Mouse (Mus musculus): ENCODE results near the gene Pstpip1. TPM values are rescaled to one million over a fixed set of nuclear protein-coding genes. Genes with fewer than 3 reads are reported as not detected.

Pstpip1 gene
- polyA plus RNA-seq, 1 experiment from 2014 or later, result 1.4 TPM

- H3K4me1 ChIP-seq, result peaks cover 16% of the 10 kb centered on the region
- 76% methylated on average over 6 of the region's 6 CpGs for WGBS
- no peak overlapping the region for H3K4me3 ChIP-seq
- H3K9ac ChIP-seq, result no peak overlapping the region
- no peak overlapping the region for H3K27ac ChIP-seq (replicated peaks)
- no peaks in the 10 kb centered on the region for H3K36me3 ChIP-seq
- no peaks in the 10 kb centered on the region for H3K9me3 ChIP-seq
- no peaks in the 10 kb centered on the region for H3K27me3 ChIP-seq (replicated peaks)
- no peak overlapping the region for H3K4me2 ChIP-seq
- no peak for ATAC-seq (ENCODE audit: extremely low read depth, insufficient number of reproducible peaks, low FRiP score, low TSS enrichment)
Measured at GRCm38 (mm10) chr9:56106274-56107072, 16.7 kb downstream of the Pstpip1 start.

- no peaks in the 10 kb centered on the region for H3K36me3 ChIP-seq
- no peaks in the 10 kb centered on the region for H3K9me3 ChIP-seq
- no peak overlapping the region for H3K4me2 ChIP-seq
- no peak for ATAC-seq (ENCODE audit: extremely low read depth, insufficient number of reproducible peaks, low FRiP score, low TSS enrichment)
- H3K27me3 ChIP-seq (replicated peaks), result no peaks in the 10 kb centered on the region
- 53% methylated on average over 6 of the region's 6 CpGs for WGBS
- H3K9ac ChIP-seq, result no peak overlapping the region
- peaks cover 16% of the 10 kb centered on the region for H3K4me1 ChIP-seq
- H3K4me3 ChIP-seq, result no peak overlapping the region
- H3K27ac ChIP-seq (replicated peaks), result no peak overlapping the region
Measured at GRCm38 (mm10) chr9:56107527-56107926, 17.8 kb downstream of the Pstpip1 start.

GRCm38 (mm10) chr9:56108174-56108573 lies 18.4 kb downstream of the Pstpip1 start:
- no peak overlapping the region for H3K4me2 ChIP-seq
- no peak overlapping the region for H3K4me3 ChIP-seq
- no peaks in the 10 kb centered on the region for H3K36me3 ChIP-seq
- no peaks in the 10 kb centered on the region for H3K9me3 ChIP-seq
- H3K4me1 ChIP-seq, result peaks cover 16% of the 10 kb centered on the region
- H3K9ac ChIP-seq, result no peak overlapping the region
- no peaks in the 10 kb centered on the region for H3K27me3 ChIP-seq (replicated peaks)
- 67% methylated on average over 5 of the region's 5 CpGs for WGBS
- H3K27ac ChIP-seq (replicated peaks), result no peak overlapping the region
- ATAC-seq (ENCODE audit: extremely low read depth, insufficient number of reproducible peaks, low FRiP score, low TSS enrichment), result no peak

- H3K9me3 ChIP-seq, result peaks cover 4% of the 10 kb centered on the region
- 71% methylated on average over 5 of the region's 5 CpGs for WGBS
- ATAC-seq (ENCODE audit: extremely low read depth, insufficient number of reproducible peaks, low FRiP score, low TSS enrichment), result no peak
- no peak overlapping the region for H3K4me3 ChIP-seq
- no peak overlapping the region for H3K27ac ChIP-seq (replicated peaks)
- no peaks in the 10 kb centered on the region for H3K27me3 ChIP-seq (replicated peaks)
- no peak overlapping the region for H3K9ac ChIP-seq
- H3K4me2 ChIP-seq, result no peak overlapping the region; the same call in 1 of the 2 replicates
- peaks cover 26% of the 10 kb centered on the region for H3K4me1 ChIP-seq
- H3K36me3 ChIP-seq, result no peaks in the 10 kb centered on the region
Measured at GRCm38 (mm10) chr9:56118091-56118490, 28.3 kb downstream of the Pstpip1 start.

- Histone ChIP-seq H3K9ac (peak overlapping the region; percentile 71), H3K4me1 (peaks cover 30% of the 10 kb centered on the region), H3K9me3 (peaks cover 4% of the 10 kb centered on the region), H3K36me3 (no peaks in the 10 kb centered on the region), H3K4me3 (peak overlapping the region; percentile 47), H3K27me3 (replicated peaks) (no peaks in the 10 kb centered on the region), H3K4me2 (peak overlapping the region; percentile 72), H3K27ac (replicated peaks) (no peak overlapping the region)
- ATAC-seq (ENCODE audit: extremely low read depth, insufficient number of reproducible peaks, low FRiP score, low TSS enrichment), result no peak
- WGBS, result 2% methylated on average over 14 of the region's 14 CpGs
Measured at GRCm38 (mm10) chr9:56118582-56118981, 28.8 kb downstream of the Pstpip1 start.

GRCm38 (mm10) chr9:56119651-56120050 lies 29.9 kb downstream of the Pstpip1 start:
- H3K4me3 ChIP-seq, result no peak overlapping the region
- peaks cover 41% of the 10 kb centered on the region for H3K4me1 ChIP-seq
- H3K27me3 ChIP-seq (replicated peaks), result 0 out of 2 replicates have a peak, but pooled peaks cover 3% of the 10 kb centered on the region
- H3K9me3 ChIP-seq, result peaks cover 4% of the 10 kb centered on the region
- no peak for ATAC-seq (ENCODE audit: extremely low read depth, insufficient number of reproducible peaks, low FRiP score, low TSS enrichment)
- 55% methylated on average over 2 of the region's 2 CpGs for WGBS
- H3K36me3 ChIP-seq, result no peaks in the 10 kb centered on the region
- no peak overlapping the region for H3K27ac ChIP-seq (replicated peaks)
- no peak overlapping the region for H3K9ac ChIP-seq
- H3K4me2 ChIP-seq, result no peak overlapping the region

- no peaks in the 10 kb centered on the region for H3K36me3 ChIP-seq
- 0 out of 2 replicates have a peak, but pooled peaks cover 3% of the 10 kb centered on the region for H3K27me3 ChIP-seq (replicated peaks)
- 21% methylated on average over 7 of the region's 7 CpGs for WGBS
- no peak for ATAC-seq (ENCODE audit: extremely low read depth, insufficient number of reproducible peaks, low FRiP score, low TSS enrichment)
- no peak overlapping the region for H3K4me2 ChIP-seq
- peaks cover 3% of the 10 kb centered on the region for H3K9me3 ChIP-seq
- no peak overlapping the region for H3K9ac ChIP-seq
- no peak overlapping the region for H3K27ac ChIP-seq (replicated peaks)
- no peak overlapping the region for H3K4me3 ChIP-seq
- H3K4me1 ChIP-seq, result peaks cover 49% of the 10 kb centered on the region
Measured at GRCm38 (mm10) chr9:56121097-56121496, 31.3 kb downstream of the Pstpip1 start.

GRCm38 (mm10) chr9:56122973-56123372 lies 33.2 kb downstream of the Pstpip1 start:
- Histone ChIP-seq H3K4me1 (peaks cover 52% of the 10 kb centered on the region), H3K4me3 (no peak overlapping the region), H3K27ac (replicated peaks) (no peak overlapping the region), H3K27me3 (replicated peaks) (0 out of 2 replicates have a peak, but pooled peaks cover 3% of the 10 kb centered on the region), H3K9me3 (no peaks in the 10 kb centered on the region), H3K36me3 (peaks cover 10% of the 10 kb centered on the region), H3K9ac (no peak overlapping the region), H3K4me2 (no peak overlapping the region)
- 46% methylated on average over 8 of the region's 8 CpGs for WGBS
- ATAC-seq (ENCODE audit: extremely low read depth, insufficient number of reproducible peaks, low FRiP score, low TSS enrichment), result no peak

GRCm38 (mm10) chr9:56123613-56124012 lies 33.9 kb downstream of the Pstpip1 start:
- Histone ChIP-seq H3K9ac (peak overlapping the region; percentile 9; the same call in 1 of the 2 replicates), H3K27ac (replicated peaks) (no peak overlapping the region; the same call in 1 of the 2 replicates), H3K4me3 (no peak overlapping the region), H3K4me1 (peaks cover 55% of the 10 kb centered on the region), H3K4me2 (no peak overlapping the region), H3K9me3 (no peaks in the 10 kb centered on the region), H3K36me3 (peaks cover 17% of the 10 kb centered on the region), H3K27me3 (replicated peaks) (0 out of 2 replicates have a peak, but pooled peaks cover 3% of the 10 kb centered on the region)
- ATAC-seq (ENCODE audit: extremely low read depth, insufficient number of reproducible peaks, low FRiP score, low TSS enrichment), result no peak
- WGBS, result 50% methylated on average over 7 of the region's 7 CpGs

GRCm38 (mm10) chr9:56124561-56124960 lies 34.8 kb downstream of the Pstpip1 start:
- no peak for ATAC-seq (ENCODE audit: extremely low read depth, insufficient number of reproducible peaks, low FRiP score, low TSS enrichment)
- 21% methylated on average over 11 of the region's 11 CpGs for WGBS
- Histone ChIP-seq H3K9ac (peak overlapping the region; percentile 45), H3K4me2 (0 out of 2 replicates have a peak overlapping the region, but pooled peaks have one; percentile 8), H3K36me3 (peaks cover 26% of the 10 kb centered on the region), H3K9me3 (no peaks in the 10 kb centered on the region), H3K4me1 (peaks cover 48% of the 10 kb centered on the region), H3K27ac (replicated peaks) (no peak overlapping the region), H3K27me3 (replicated peaks) (0 out of 2 replicates have a peak, but pooled peaks cover 3% of the 10 kb centered on the region), H3K4me3 (no peak overlapping the region)

- peaks cover 56% of the 10 kb centered on the region for H3K4me1 ChIP-seq
- no peak overlapping the region for H3K4me2 ChIP-seq
- 56% methylated on average over 16 of the region's 16 CpGs for WGBS
Measured at GRCm38 (mm10) chr9:56126453-56127173, 36.9 kb downstream of the Pstpip1 start.

More at GRCm38 (mm10) chr9:56126453-56127173, 36.9 kb downstream of the Pstpip1 start:
- peaks cover 41% of the 10 kb centered on the region for H3K36me3 ChIP-seq
- 0 out of 2 replicates have a peak, but pooled peaks cover 3% of the 10 kb centered on the region for H3K27me3 ChIP-seq (replicated peaks)
- H3K9ac ChIP-seq, result no peak overlapping the region
- H3K4me3 ChIP-seq, result no peak overlapping the region
- no peaks in the 10 kb centered on the region for H3K9me3 ChIP-seq
- ATAC-seq (ENCODE audit: extremely low read depth, insufficient number of reproducible peaks, low FRiP score, low TSS enrichment), result no peak
- H3K27ac ChIP-seq (replicated peaks), result no peak overlapping the region

Data from heart, embryonic 13.5 days (tissue).